Mouse (Mus musculus) forelimb bud, embryonic 11.5 days (tissue): ENCODE data around the gene Exd2.

Source experiments
- DNase-seq: peaks from one replicate; pipeline ENCODE4 v3.0.0-alpha.2; 2012; ENCODE audit warnings: low read depth, low spot score

Exd2 gene

GRCm38 (mm10) chr12:80549646-80550045, 86.8 kb downstream of the Exd2 start:
- no peak for DNase-seq
